10 mouse cellular contexts compared by ENCODE assay signal in genomic region chr13:35815782-35816368, GRCm38 (mm10).
DNase-seq lines count a peak whose midpoint lies in the region; TF ChIP-seq lines count a peak whose summit lies in the region.
"Had no signal": no experiment of that assay in that cellular context is flagged by ENCODE, and none has a peak within 500 bp of the region (broad histone marks: within the 10 kb centered on the region; RNA-seq: fewer than 3 reads in every experiment).

No protein-coding gene starts in this region.

- no peak for TF ChIP-seq CTCF in cerebellum, adult 2 months (IDR thresholded peaks at IDR 0.05; ENCODE audit: borderline replicate concordance, insufficient read depth, low read depth, low read length)

- no peaks in the 10 kb centered on the region for H3K27me3 ChIP-seq in cerebellum, adult 2 months (ENCODE audit: control insufficient read depth, insufficient read depth, low read length)
- H3K27me3 ChIP-seq: liver, embryonic 13.5 days; neural tube, embryonic 13.5 days had no signal

- no peak overlapping the region for H3K4me3 ChIP-seq in cerebellum, adult 2 months (replicated peaks; ENCODE audit: insufficient read depth, low read depth, low read length)
- H3K4me3 ChIP-seq: liver, embryonic 13.5 days; neural tube, embryonic 13.5 days had no signal

- H3K27ac ChIP-seq in cerebellum, adult 2 months (ENCODE audit: insufficient read depth, low read length), result no peak overlapping the region
- H3K27ac ChIP-seq: liver, embryonic 13.5 days; neural tube, embryonic 13.5 days had no signal

- no peak for TF ChIP-seq POLR2A in cerebellum, adult 2 months (IDR thresholded peaks at IDR 0.05; ENCODE audit: borderline replicate concordance, insufficient read depth, low read length)

- H3K4me1 ChIP-seq in cerebellum, adult 2 months (ENCODE audit: control insufficient read depth, insufficient read depth, low read length), result peaks cover 14% of the 10 kb centered on the region

- DNase-seq in cerebellum, adult 2 months, result peak; percentile 21 to 23
- no peak for DNase-seq in cerebellum, adult 9-11 months
- DNase-seq in right cerebral cortex, adult 18-20 months, result peak; percentile 20
- DNase-seq in right cerebral cortex, postnatal 14 days, result no peak
- peak; percentile 88 to 92 for DNase-seq in kidney, postnatal 36 days
- DNase-seq in thymus, postnatal 36 days, result no peak
- DNase-seq in left cerebral cortex, postnatal 14 days (ENCODE audit: low spot score in 2 of 2), result no peak
- no peak for DNase-seq in natural killer cell, adult 2 months (ENCODE audit: low spot score in 2 of 2)
- DNase-seq: liver, embryonic 13.5 days had no signal

- 48% methylated on average over 16 of the region's 16 CpGs for WGBS in cerebellum, adult 2 months

- intact Hi-C loops in left cerebral cortex, postnatal 14 days (cut with DNase I), result no loop called here

Comparison
In these comparisons a context has a peak if more than half of its experiments do, and no peak if none do; other contexts are left out.
1. DNase-seq: peak in cerebellum, adult 2 months (2 of 2), right cerebral cortex, adult 18-20 months (single experiment) and kidney, postnatal 36 days (2 of 2); none in cerebellum, adult 9-11 months (single experiment), right cerebral cortex, postnatal 14 days (single experiment), thymus, postnatal 36 days (0 of 2), left cerebral cortex, postnatal 14 days (0 of 2) and natural killer cell, adult 2 months (0 of 2).